Mouse (Mus musculus) stomach, postnatal 0 days (tissue): ENCODE results near the gene Rpl9-ps1. TPM values are rescaled to one million over a fixed set of nuclear protein-coding genes. Genes with fewer than 3 reads are reported as not detected.

Experiments used
- ATAC-seq: fragments of 200-750 bp; cut with Nextera tagmentation; 2 replicates; pipeline ENCODE4 v1.8.0; 2017; ENCODE audit not compliant: low FRiP score, low TSS enrichment
- DNase-seq: peaks from one replicate; pipeline ENCODE4 v3.0.0-alpha.2; 2016; ENCODE audit warnings: low spot score
- H3K27ac ChIP-seq: fragments of 300-500 bp; sonication (generic); replicated peaks from 2 replicates; pipeline ENCODE4 v1.5.1; 2014; ENCODE audit warnings: mild to moderate bottlenecking, control low read depth
- H3K27me3 ChIP-seq: fragments of 300-500 bp; sonication (generic); 2 replicates; pipeline ENCODE4 v1.6.1; 2014; ENCODE audit warnings: low read length; ENCODE audit not compliant: control insufficient read depth, insufficient read depth
- H3K36me3 ChIP-seq: fragments of 300-500 bp; sonication (generic); 2 replicates; pipeline ENCODE4 v1.6.1; 2014; ENCODE audit warnings: low read length, mixed read lengths; ENCODE audit not compliant: control insufficient read depth, insufficient read depth
- H3K4me1 ChIP-seq: fragments of 300-500 bp; sonication (generic); replicated peaks from 2 replicates; pipeline ENCODE4 v1.6.1; 2014; ENCODE audit warnings: antibody characterized with exemption; ENCODE audit not compliant: control insufficient read depth, insufficient read depth
- H3K4me2 ChIP-seq: fragments of 300-500 bp; sonication (generic); replicated peaks from 2 replicates; pipeline ENCODE4 v1.6.1; 2014; ENCODE audit warnings: low read depth, mild to moderate bottlenecking, control low read depth, moderate library complexity
- H3K4me3 ChIP-seq: fragments of 300-500 bp; sonication (generic); 2 replicates; pipeline ENCODE4 v1.5.1; 2014; ENCODE audit warnings: low read depth, low read length, control low read depth
- H3K9ac ChIP-seq: fragments of 300-500 bp; sonication (generic); 2 replicates; pipeline ENCODE4 v1.6.1; 2014; ENCODE audit warnings: mild to moderate bottlenecking, low read length, control low read depth, mixed read lengths
- H3K9me3 ChIP-seq: fragments of 300-500 bp; sonication (generic); 2 replicates; pipeline ENCODE4 v1.6.1; 2016; ENCODE audit warnings: low read length; ENCODE audit not compliant: control insufficient read depth
- CTCF ChIP-seq: IDR thresholded peaks from 2 replicates; pipeline ENCODE4 v1.5.1; 2016; ENCODE audit warnings: antibody characterized with exemption, low read depth, mild to moderate bottlenecking, moderate library complexity
- EP300 ChIP-seq: optimal IDR thresholded peaks from 2 replicates; pipeline ENCODE3; 2016; ENCODE audit warnings: antibody characterized with exemption
- WGBS: fragments of 180-500 bp; shearing (Covaris S2); extraction: QIAGEN DNeasy Blood & Tissue Kit; methylation state at CpG from one replicate; pipeline ENCODE4 v1.1.7; 2014; 5-methylcytosine and 5-hydroxymethylcytosine counted together
- polyA plus RNA-seq: library from polyadenylated mRNA; unstranded; fragments of >200 nt; fragmentation: Nextera tagmentation; extraction: Ambion mirVana; gene quantifications from 2 replicates; pipeline ENCODE4 v1.2.1, GENCODE M21; 2015

Rpl9-ps1 gene
- polyA plus RNA-seq, 1 experiment from 2014 or later = not detected

DNA sequence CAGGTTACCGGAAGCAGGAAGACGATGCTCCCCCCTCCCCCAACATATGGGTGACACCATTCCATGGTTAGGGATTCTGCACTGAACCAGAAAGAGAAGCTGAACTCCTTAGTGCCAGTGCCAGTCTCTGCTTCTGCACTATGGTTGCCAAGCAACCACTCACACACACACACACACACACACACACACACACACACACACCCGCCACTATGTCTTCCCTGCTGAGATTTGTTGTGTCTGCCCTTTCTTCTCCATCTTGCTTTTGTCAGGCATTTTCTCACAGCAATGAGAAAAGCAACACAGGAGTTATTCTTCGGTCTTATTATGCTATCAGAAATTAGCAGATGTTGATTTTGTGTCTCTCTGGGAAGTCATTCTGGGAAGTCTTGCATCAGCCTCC lies 11.0 kb downstream of the Rpl9-ps1 start:
- 55% methylated on average over 4 of the region's 4 CpGs for WGBS
- no peak for TF ChIP-seq CTCF
- no peak overlapping the region for H3K4me3 ChIP-seq

GRCm38 (mm10) chr11:83632744-83633143 lies 12.7 kb downstream of the Rpl9-ps1 start:
- Histone ChIP-seq H3K27me3 (no peaks in the 10 kb centered on the region), H3K9me3 (no peaks in the 10 kb centered on the region), H3K4me2 (no peak overlapping the region), H3K4me3 (no peak overlapping the region), H3K4me1 (no peaks in the 10 kb centered on the region), H3K36me3 (no peaks in the 10 kb centered on the region), H3K27ac (no peak overlapping the region), H3K9ac (no peak overlapping the region)
- no peak for ATAC-seq
- no peak for DNase-seq
- TF ChIP-seq CTCF = peak; percentile 61
- TF ChIP-seq EP300 = no peak
- 54% methylated on average over 4 of the region's 4 CpGs for WGBS

More for the DNA sequence above, 11.0 kb downstream of the Rpl9-ps1 start:
- no peak overlapping the region for H3K4me2 ChIP-seq
- no peak overlapping the region for H3K27ac ChIP-seq
- no peak overlapping the region for H3K9ac ChIP-seq
- H3K9me3 ChIP-seq = no peaks in the 10 kb centered on the region
- H3K4me1 ChIP-seq = no peaks in the 10 kb centered on the region
- no peak for ATAC-seq
- H3K27me3 ChIP-seq = no peaks in the 10 kb centered on the region
- DNase-seq = no peak
- no peaks in the 10 kb centered on the region for H3K36me3 ChIP-seq

- Histone ChIP-seq H3K36me3 (no peaks in the 10 kb centered on the region), H3K4me3 (no peak overlapping the region), H3K4me1 (no peaks in the 10 kb centered on the region), H3K27me3 (no peaks in the 10 kb centered on the region), H3K9ac (no peak overlapping the region), H3K27ac (no peak overlapping the region), H3K9me3 (no peaks in the 10 kb centered on the region), H3K4me2 (no peak overlapping the region)
- WGBS = 61% methylated on average over 2 of the region's 2 CpGs
- TF ChIP-seq EP300 = no peak
- no peak for TF ChIP-seq CTCF
- DNase-seq (no peak), ATAC-seq (no peak)
These were observed 14.4 kb downstream of the Rpl9-ps1 start for GRCm38 (mm10) chr11:83631065-83631464.

DNA sequence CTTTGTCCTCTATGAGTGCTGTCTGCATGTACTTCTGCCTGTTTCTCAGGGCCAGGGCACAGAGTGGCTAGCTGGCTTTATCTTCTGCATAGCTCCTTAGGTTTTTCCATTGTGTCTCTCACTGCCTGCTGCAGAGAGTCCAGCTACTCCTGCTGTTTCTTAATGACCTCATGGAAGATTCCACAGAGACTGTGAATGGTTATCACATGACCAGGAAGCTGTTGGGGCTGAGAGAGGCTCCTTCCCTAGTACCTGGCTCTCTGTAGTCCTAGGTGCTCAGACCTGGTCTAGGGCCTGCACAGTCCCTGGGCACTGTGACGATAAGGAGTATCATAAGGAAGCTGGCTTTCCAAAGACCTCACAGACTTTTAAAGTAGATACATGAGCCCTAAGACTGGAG lies 14.8 kb downstream of the Rpl9-ps1 start:
- DNase-seq (no peak), ATAC-seq (no peak)
- Histone ChIP-seq H3K27ac (no peak overlapping the region), H3K4me3 (no peak overlapping the region), H3K4me2 (no peak overlapping the region), H3K36me3 (no peaks in the 10 kb centered on the region), H3K27me3 (no peaks in the 10 kb centered on the region), H3K4me1 (no peaks in the 10 kb centered on the region), H3K9me3 (no peaks in the 10 kb centered on the region), H3K9ac (no peak overlapping the region)
- 92% methylated on average over 1 of the region's 1 CpGs for WGBS
- TF ChIP-seq CTCF (no peak), EP300 (no peak)

DNA sequence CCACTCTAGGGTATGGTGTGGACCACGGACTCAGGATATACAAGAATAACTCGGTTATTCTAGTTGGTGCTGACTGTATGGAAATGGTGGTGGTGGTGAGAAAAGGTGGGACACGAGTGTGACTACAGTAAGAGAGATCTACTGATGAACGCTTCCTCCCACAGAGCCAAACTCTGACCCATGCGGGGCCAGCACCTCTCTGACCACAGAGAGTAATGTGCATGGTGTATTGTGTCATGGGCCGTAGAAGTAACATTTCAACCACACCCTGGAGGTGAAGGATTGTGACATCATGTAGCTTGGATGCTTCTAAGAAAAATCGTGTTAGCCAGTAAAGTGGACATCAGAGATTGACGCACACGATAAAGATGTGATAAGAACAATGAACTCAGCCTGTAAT lies 16.6 kb downstream of the Rpl9-ps1 start:
- Histone ChIP-seq H3K4me2 (no peak overlapping the region), H3K27ac (no peak overlapping the region), H3K9ac (no peak overlapping the region), H3K4me1 (no peaks in the 10 kb centered on the region), H3K9me3 (no peaks in the 10 kb centered on the region), H3K4me3 (no peak overlapping the region), H3K27me3 (no peaks in the 10 kb centered on the region), H3K36me3 (no peaks in the 10 kb centered on the region)
- DNase-seq (no peak), ATAC-seq (no peak)
- WGBS = 85% methylated on average over 9 of the region's 9 CpGs
- TF ChIP-seq EP300 = no peak
- TF ChIP-seq CTCF = no peak

DNA sequence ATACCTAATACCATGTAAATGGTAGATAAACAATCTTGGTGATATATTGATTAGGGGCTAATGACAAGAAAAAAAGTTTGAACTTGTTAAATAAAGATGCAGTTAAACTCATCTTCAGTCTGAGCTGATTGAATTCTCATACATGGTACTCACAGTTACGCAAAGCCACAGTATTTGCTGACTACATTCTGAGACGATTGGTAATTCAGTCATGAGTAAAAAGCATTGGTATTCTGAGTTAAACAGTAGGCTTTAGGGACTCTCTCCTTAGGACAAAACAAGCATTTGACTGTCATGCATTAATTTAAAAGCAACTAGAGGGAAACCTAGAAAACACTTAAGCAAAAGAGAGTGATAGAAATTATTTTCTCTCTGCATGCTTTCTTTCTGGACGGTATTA lies 21.8 kb downstream of the Rpl9-ps1 start:
- WGBS = 75% methylated on average over 3 of the region's 3 CpGs
- Histone ChIP-seq H3K9ac (no peak overlapping the region), H3K4me2 (no peak overlapping the region), H3K4me1 (no peaks in the 10 kb centered on the region), H3K36me3 (no peaks in the 10 kb centered on the region), H3K27ac (no peak overlapping the region), H3K4me3 (no peak overlapping the region), H3K9me3 (no peaks in the 10 kb centered on the region), H3K27me3 (no peaks in the 10 kb centered on the region)
- no peak for DNase-seq
- no peak for ATAC-seq
- TF ChIP-seq CTCF = no peak
- TF ChIP-seq EP300 = no peak

- TF ChIP-seq CTCF (no peak), EP300 (no peak)
- WGBS = 93% methylated on average over 1 of the region's 1 CpGs
- Histone ChIP-seq H3K27me3 (no peaks in the 10 kb centered on the region), H3K27ac (no peak overlapping the region), H3K9ac (no peak overlapping the region), H3K9me3 (no peaks in the 10 kb centered on the region), H3K4me3 (no peak overlapping the region), H3K4me2 (no peak overlapping the region), H3K36me3 (no peaks in the 10 kb centered on the region), H3K4me1 (no peaks in the 10 kb centered on the region)
- ATAC-seq (no peak), DNase-seq (no peak)
These were observed 26.4 kb downstream of the Rpl9-ps1 start for GRCm38 (mm10) chr11:83619037-83619436.
